Comparison of ENCODE assay signal across 25 mouse cellular contexts in the genomic region with DNA sequence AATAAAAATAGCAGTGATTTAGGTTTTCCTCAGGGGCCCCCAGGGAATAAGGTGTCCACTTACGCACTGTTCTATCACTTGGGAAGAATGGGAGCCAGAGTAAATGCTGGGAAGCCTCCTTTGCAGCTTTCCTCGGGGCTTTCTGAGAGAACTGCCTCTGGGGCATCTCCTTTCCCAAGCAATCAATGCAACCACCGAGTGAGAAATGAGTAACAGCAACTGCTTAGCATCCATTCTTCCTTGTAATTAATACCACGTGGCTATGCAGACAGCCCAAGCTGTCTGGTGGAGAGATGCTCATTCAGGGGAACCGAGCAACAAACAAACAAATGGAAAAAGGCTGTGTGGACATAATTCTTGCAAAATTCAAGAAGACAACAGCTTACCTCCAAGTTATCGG.
A peak's percentile ranks its signal among the peaks of the same experiment; 100 is the strongest.
DNase-seq lines count a peak whose midpoint lies in the region; ATAC-seq lines count a peak whose summit lies in the region.
"Had no signal": no experiment of that assay in that cellular context is flagged by ENCODE, and none has a peak within 500 bp of the region (broad histone marks: within the 10 kb centered on the region; RNA-seq: fewer than 3 reads in every experiment).

No protein-coding gene starts in this region.

- no peaks in the 10 kb centered on the region for H3K9me3 ChIP-seq in embryonic facial prominence, embryonic 11.5 days (replicated peaks; ENCODE audit: control insufficient read depth, low read length)
- no peaks in the 10 kb centered on the region for H3K9me3 ChIP-seq in embryonic facial prominence, embryonic 10.5 days
- no peaks in the 10 kb centered on the region for H3K9me3 ChIP-seq in hindbrain, embryonic 13.5 days
- no peaks in the 10 kb centered on the region for H3K9me3 ChIP-seq in hindbrain, embryonic 11.5 days (ENCODE audit: control insufficient read depth, low read length)
- no peaks in the 10 kb centered on the region for H3K9me3 ChIP-seq in hindbrain, embryonic 14.5 days (ENCODE audit: control insufficient read depth, low read length)
- H3K9me3 ChIP-seq: heart, embryonic 12.5 days; kidney, embryonic 15.5 days; limb, embryonic 12.5 days had no signal

- WGBS in embryonic facial prominence, embryonic 11.5 days, result 35% methylated on average over 6 of the region's 6 CpGs
- 33% methylated on average over 6 of the region's 6 CpGs for WGBS in embryonic facial prominence, embryonic 10.5 days
- WGBS in hindbrain, embryonic 13.5 days, result 38% methylated on average over 6 of the region's 6 CpGs
- 47% methylated on average over 6 of the region's 6 CpGs for WGBS in hindbrain, embryonic 11.5 days
- 37% methylated on average over 6 of the region's 6 CpGs for WGBS in hindbrain, embryonic 14.5 days

- intact Hi-C loops in gastrocnemius, postnatal 14 days (cut with DNase I; ENCODE audit: low total_unique reads), result no loop called here
- intact Hi-C loops in heart, postnatal 36 days (cut with DNase I), result no loop called here

- no peak overlapping the region for H3K27ac ChIP-seq in embryonic facial prominence, embryonic 11.5 days (replicated peaks; ENCODE audit: low read depth, low read length)
- H3K27ac ChIP-seq in embryonic facial prominence, embryonic 10.5 days (replicated peaks), result no peak overlapping the region
- peak overlapping the region; percentile 66 for H3K27ac ChIP-seq in hindbrain, embryonic 13.5 days
- H3K27ac ChIP-seq in hindbrain, embryonic 11.5 days (ENCODE audit: low read depth, low read length), result no peak overlapping the region
- H3K27ac ChIP-seq in hindbrain, embryonic 14.5 days, result peak overlapping the region; percentile 56; the same call in 1 of the 2 replicates
- H3K27ac ChIP-seq: kidney, embryonic 15.5 days; limb, embryonic 12.5 days; macrophage had no signal

- no peak for ATAC-seq in embryonic facial prominence, embryonic 11.5 days (replicated peaks; ENCODE audit: insufficient number of reproducible peaks, low FRiP score, low TSS enrichment, low read depth)
- ATAC-seq in hindbrain, embryonic 13.5 days (ENCODE audit: low FRiP score), result no peak
- no peak for ATAC-seq in hindbrain, embryonic 11.5 days (ENCODE audit: low FRiP score)
- ATAC-seq in hindbrain, embryonic 14.5 days (ENCODE audit: low FRiP score), result peak; percentile 59; the same call in 1 of the 2 replicates
- ATAC-seq: intestine, postnatal 0 days; liver, postnatal 0 days; lung, postnatal 0 days had no signal

- H3K4me1 ChIP-seq in embryonic facial prominence, embryonic 11.5 days (ENCODE audit: control insufficient read depth, insufficient read depth, low read length), result no peaks in the 10 kb centered on the region
- peaks cover 20% of the 10 kb centered on the region for H3K4me1 ChIP-seq in embryonic facial prominence, embryonic 10.5 days
- peaks cover 46% of the 10 kb centered on the region for H3K4me1 ChIP-seq in hindbrain, embryonic 13.5 days (replicated peaks)
- H3K4me1 ChIP-seq in hindbrain, embryonic 11.5 days (replicated peaks; ENCODE audit: control insufficient read depth, insufficient read depth, low read length), result no peaks in the 10 kb centered on the region
- H3K4me1 ChIP-seq in hindbrain, embryonic 14.5 days (replicated peaks; ENCODE audit: control insufficient read depth, insufficient read depth, low read length), result peaks cover 34% of the 10 kb centered on the region

- H3K4me3 ChIP-seq in embryonic facial prominence, embryonic 11.5 days (ENCODE audit: low read depth, low read length), result no peak overlapping the region
- H3K4me3 ChIP-seq in embryonic facial prominence, embryonic 10.5 days, result no peak overlapping the region
- no peak overlapping the region for H3K4me3 ChIP-seq in hindbrain, embryonic 13.5 days
- H3K4me3 ChIP-seq in hindbrain, embryonic 11.5 days (ENCODE audit: low read depth, low read length), result no peak overlapping the region
- no peak overlapping the region for H3K4me3 ChIP-seq in hindbrain, embryonic 14.5 days (replicated peaks; ENCODE audit: low read length)
- H3K4me3 ChIP-seq: erythroblast, embryonic 14.5 days; heart, embryonic 12.5 days; kidney, embryonic 15.5 days; limb, embryonic 12.5 days had no signal

- H3K9ac ChIP-seq in embryonic facial prominence, embryonic 11.5 days (replicated peaks; ENCODE audit: low read length), result no peak overlapping the region
- H3K9ac ChIP-seq in hindbrain, embryonic 13.5 days, result no peak overlapping the region
- H3K9ac ChIP-seq in hindbrain, embryonic 11.5 days (ENCODE audit: low read depth, low read length), result no peak overlapping the region
- no peak overlapping the region for H3K9ac ChIP-seq in hindbrain, embryonic 14.5 days
- H3K9ac ChIP-seq: heart, embryonic 12.5 days; kidney, embryonic 15.5 days; limb, embryonic 12.5 days; liver, postnatal 0 days had no signal

- DNase-seq in embryonic facial prominence, embryonic 11.5 days (ENCODE audit: low spot score), result peak; percentile 26
- DNase-seq in embryonic facial prominence, embryonic 10.5 days (ENCODE audit: low spot score), result no peak
- no peak for DNase-seq in hindbrain, embryonic 11.5 days (ENCODE audit: low spot score)
- DNase-seq in 3T3-L1 (ENCODE audit: low read depth, low spot score), result peak; percentile 22
- DNase-seq in hindbrain, embryonic 14.5 days (ENCODE audit: low spot score), result peak; percentile 49
- no peak for DNase-seq in gastrocnemius, postnatal 14 days
- DNase-seq in heart, postnatal 36 days, result no peak
- DNase-seq: adrenal gland, postnatal 14 days; cerebellum, adult 9-10 months; gastrocnemius, postnatal 10 days; heart, adult 11 months; heart, postnatal 10 days; kidney, postnatal 36 days; layer of hippocampus, postnatal 36 days; liver, postnatal 0 days; thymus, postnatal 25 days had no signal

- no peaks in the 10 kb centered on the region for H3K36me3 ChIP-seq in embryonic facial prominence, embryonic 11.5 days (replicated peaks; ENCODE audit: control insufficient read depth, insufficient read depth, low read depth, low read length)
- H3K36me3 ChIP-seq in embryonic facial prominence, embryonic 10.5 days (replicated peaks), result no peaks in the 10 kb centered on the region
- H3K36me3 ChIP-seq in hindbrain, embryonic 13.5 days, result no peaks in the 10 kb centered on the region
- H3K36me3 ChIP-seq in hindbrain, embryonic 11.5 days (ENCODE audit: control insufficient read depth, insufficient read depth, low read length), result no peaks in the 10 kb centered on the region
- H3K36me3 ChIP-seq in hindbrain, embryonic 14.5 days (replicated peaks; ENCODE audit: control insufficient read depth, insufficient read depth), result no peaks in the 10 kb centered on the region
- H3K36me3 ChIP-seq: heart, embryonic 12.5 days; kidney, embryonic 15.5 days; limb, embryonic 12.5 days had no signal

- H3K4me2 ChIP-seq in embryonic facial prominence, embryonic 11.5 days (ENCODE audit: low read depth, low read length), result no peak overlapping the region
- H3K4me2 ChIP-seq in hindbrain, embryonic 13.5 days, result no peak overlapping the region
- H3K4me2 ChIP-seq in hindbrain, embryonic 11.5 days (replicated peaks; ENCODE audit: low read depth, low read length), result no peak overlapping the region
- H3K4me2 ChIP-seq in hindbrain, embryonic 14.5 days (replicated peaks), result no peak overlapping the region
- H3K4me2 ChIP-seq: heart, embryonic 12.5 days; kidney, embryonic 15.5 days; limb, embryonic 12.5 days; liver, embryonic 11.5 days had no signal

- H3K27me3 ChIP-seq in embryonic facial prominence, embryonic 11.5 days (ENCODE audit: control insufficient read depth, insufficient read depth, low read length), result no peaks in the 10 kb centered on the region
- no peaks in the 10 kb centered on the region for H3K27me3 ChIP-seq in embryonic facial prominence, embryonic 10.5 days (replicated peaks; ENCODE audit: low read depth, poor library complexity, severe bottlenecking)
- H3K27me3 ChIP-seq in hindbrain, embryonic 13.5 days, result no peaks in the 10 kb centered on the region
- no peaks in the 10 kb centered on the region for H3K27me3 ChIP-seq in hindbrain, embryonic 11.5 days (ENCODE audit: control insufficient read depth, insufficient read depth, low read length)
- no peaks in the 10 kb centered on the region for H3K27me3 ChIP-seq in hindbrain, embryonic 14.5 days (ENCODE audit: control insufficient read depth, insufficient read depth, low read length)
- H3K27me3 ChIP-seq: heart, embryonic 12.5 days; limb, embryonic 12.5 days had no signal

Comparison
In these comparisons a context has a peak if more than half of its experiments do, and no peak if none do; other contexts are left out.
1. DNase-seq: peak in embryonic facial prominence, embryonic 11.5 days (single experiment), 3T3-L1 (single experiment) and hindbrain, embryonic 14.5 days (single experiment); none in embryonic facial prominence, embryonic 10.5 days (single experiment), hindbrain, embryonic 11.5 days (single experiment), gastrocnemius, postnatal 14 days (single experiment) and heart, postnatal 36 days (0 of 2).
2. H3K27ac ChIP-seq: peak in hindbrain, embryonic 13.5 days (single experiment) and hindbrain, embryonic 14.5 days (single experiment); none in embryonic facial prominence, embryonic 11.5 days (single experiment), embryonic facial prominence, embryonic 10.5 days (single experiment) and hindbrain, embryonic 11.5 days (single experiment).